Mouse (Mus musculus) layer of hippocampus, adult 2 months (tissue): ENCODE results near the gene Esrra. TPM values are rescaled to one million over a fixed set of nuclear protein-coding genes. Genes with fewer than 3 reads are reported as not detected.
"Not testable (repeated sequence)": the region's sequence is repeated elsewhere in the genome, so short reads cannot be mapped to it uniquely, and the experiment has no call there.

Experiments used
- DNase-seq, 2 experiments: peaks; one replicate each; pipeline ENCODE4 v3.0.0; 2022; ENCODE audit warnings: low spot score in 2 of 2
- H3K27ac ChIP-seq: fragments of 200-600 bp; 2 replicates; pipeline ENCODE4 v1.8.1; 2022
- H3K4me3 ChIP-seq: fragments of 200-600 bp; 2 replicates; pipeline ENCODE4 v1.8.1; 2022; ENCODE audit warnings: mild to moderate bottlenecking
- CTCF ChIP-seq: fragments of 200-600 bp; conservative IDR thresholded peaks from 2 replicates; pipeline ENCODE4 v1.8.1; 2022; ENCODE audit warnings: antibody characterized with exemption, mild to moderate bottlenecking, moderate library complexity
- microRNA-seq, 2 experiments: library from miRNA; unstranded; fragments of <30 nt; microRNA quantifications; one replicate each; pipeline ENCODE4 v1.2.0; 2021
- total RNA-seq, 2 experiments: library from RNA; stranded (reverse); gene quantifications; 2 replicates each; pipeline ENCODE4 v1.2.3; 2021

Esrra gene
- total RNA-seq, 2 experiments from 2014 or later, result 56.9 to 63.4 TPM

DNA sequence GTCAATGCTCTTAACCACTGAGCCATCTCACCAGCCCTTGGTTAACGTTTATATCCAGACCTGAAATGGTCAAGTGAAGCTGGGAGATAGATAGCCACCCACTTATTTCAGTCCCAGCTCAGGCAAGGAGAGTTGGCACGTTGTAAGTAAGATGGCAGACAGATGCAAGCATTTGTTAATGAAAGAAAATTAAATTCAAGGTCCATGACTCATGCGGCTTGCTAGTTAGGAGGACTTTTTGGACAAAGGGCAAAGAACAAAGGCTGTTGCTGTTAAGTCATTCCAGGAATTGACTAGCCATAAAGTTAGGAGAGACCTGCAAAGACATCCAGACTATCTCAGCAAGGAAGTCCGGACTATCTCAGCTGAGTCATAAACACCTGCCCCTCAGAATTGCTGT lies 22.0 kb downstream of the Esrra start:
- no peak overlapping the region for H3K4me3 ChIP-seq
- no peak for DNase-seq
- no peak for TF ChIP-seq CTCF
- no peak overlapping the region for H3K27ac ChIP-seq

DNA sequence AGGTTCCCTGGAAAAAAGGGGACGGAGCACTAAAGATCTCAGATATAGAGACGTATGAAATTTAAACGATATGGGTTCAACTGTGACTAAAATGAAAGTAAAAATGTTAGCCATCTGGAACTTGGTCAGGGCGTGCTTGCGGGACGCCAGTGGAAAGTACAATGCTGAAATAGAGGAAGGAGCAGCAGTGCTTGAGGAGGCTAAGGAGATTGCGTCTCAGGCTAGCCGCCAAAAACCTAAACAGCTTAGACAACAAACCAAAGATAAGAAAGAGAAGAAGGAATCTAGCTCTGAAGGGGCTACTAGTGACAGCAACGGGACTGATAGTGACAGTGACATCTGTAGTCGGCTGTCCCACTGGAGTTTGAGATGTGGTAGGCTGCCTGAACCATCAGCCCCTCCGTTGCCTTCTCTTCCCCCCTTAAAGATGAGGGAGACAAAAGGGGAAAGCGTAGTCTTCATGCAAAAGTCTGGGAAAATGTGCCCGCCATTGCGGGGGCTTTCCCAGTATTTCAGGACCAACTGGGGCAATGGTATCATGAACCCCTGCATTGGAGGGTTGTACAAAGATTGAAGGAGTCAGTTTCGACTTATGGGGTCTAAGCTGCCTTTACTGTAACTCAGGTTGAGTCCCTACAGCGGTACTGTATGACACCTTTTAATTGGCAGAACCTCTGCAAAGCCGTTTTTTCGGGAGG lies 25.9 kb downstream of the Esrra start:
- not testable (repeated sequence) for H3K4me3 ChIP-seq, DNase-seq, H3K27ac ChIP-seq

DNA sequence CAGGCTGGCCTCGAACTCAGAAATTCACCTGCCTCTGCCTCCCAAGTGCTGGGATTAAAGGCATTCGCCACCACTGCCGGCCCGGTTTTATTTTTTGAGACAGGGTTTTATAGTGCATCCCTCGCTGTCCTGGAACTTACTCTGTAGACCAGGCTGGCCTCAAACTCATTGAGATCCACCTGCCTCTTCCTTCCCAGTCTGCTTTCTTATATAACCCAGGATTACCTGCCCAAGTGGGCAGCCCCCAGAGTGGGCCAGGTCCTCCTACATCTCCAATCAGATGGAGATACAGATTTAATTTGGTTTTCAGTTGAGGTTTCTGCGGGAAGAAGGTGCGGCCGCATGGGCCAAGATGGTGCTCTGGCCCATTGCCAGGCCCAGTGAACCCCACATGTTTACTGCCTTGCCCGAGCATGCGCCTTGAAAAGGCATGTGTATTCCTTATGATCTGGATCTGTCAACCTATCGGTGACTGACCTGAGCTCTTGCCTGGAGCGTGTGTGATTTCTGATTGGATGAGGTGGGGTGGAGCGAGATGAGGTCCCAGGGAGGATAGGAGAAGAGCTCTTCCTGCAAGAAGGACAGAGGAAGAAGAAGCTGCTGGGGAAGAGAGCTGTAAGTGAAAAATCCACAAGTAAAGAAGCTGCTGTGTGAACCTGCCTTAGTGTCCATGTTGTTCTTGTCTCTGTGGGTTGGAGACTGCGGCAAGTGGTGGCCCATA lies 27.7 kb downstream of the Esrra start:
- Histone ChIP-seq H3K4me3 (no peak overlapping the region), H3K27ac (no peak overlapping the region)
- DNase-seq, result no peak
- TF ChIP-seq CTCF, result no peak

DNA sequence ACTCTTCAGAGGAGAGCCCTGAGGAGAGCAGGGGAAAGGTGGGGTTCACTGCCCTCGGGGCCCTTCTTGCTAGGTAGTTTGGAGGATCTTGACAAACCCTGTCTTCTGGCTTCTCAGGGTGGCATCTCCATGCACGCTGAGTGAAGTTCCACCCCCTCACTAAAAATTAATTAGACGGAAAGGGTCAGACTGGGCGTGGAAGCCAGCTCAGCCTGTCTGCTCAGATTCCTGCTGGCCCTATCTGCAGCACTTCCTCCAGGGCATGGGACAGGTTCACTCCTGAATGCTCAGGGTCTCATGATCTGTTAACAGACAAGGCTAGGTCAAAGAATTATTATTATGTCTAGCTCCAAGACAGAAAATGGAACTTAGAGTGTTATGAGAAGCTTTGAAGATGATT lies 29.1 kb downstream of the Esrra start:
- Histone ChIP-seq H3K4me3 (no peak overlapping the region), H3K27ac (no peak overlapping the region)
- TF ChIP-seq CTCF, result no peak
- no peak for DNase-seq

DNA sequence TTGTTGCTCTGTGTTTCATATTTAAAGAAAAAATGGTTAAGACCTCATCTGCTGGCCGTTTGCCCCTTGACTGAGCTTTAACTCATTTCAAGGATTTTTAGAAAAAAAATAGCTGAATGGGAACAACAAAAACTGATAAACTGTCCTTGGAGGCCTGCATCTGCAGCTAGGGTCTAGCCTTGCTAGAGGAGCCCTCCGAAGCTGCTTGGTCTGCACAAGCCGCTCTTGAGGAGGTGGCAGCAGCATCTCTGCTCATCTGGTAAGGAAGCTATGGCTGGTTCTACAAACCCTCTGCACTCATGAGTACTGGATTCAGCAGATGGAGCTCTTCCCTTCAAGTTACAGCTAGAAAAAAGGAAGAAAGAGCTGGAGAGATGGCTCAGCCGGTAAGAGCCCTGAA lies 43.6 kb downstream of the Esrra start:
- no peak for DNase-seq
- Histone ChIP-seq H3K27ac (no peak overlapping the region), H3K4me3 (no peak overlapping the region)
- no peak for TF ChIP-seq CTCF

DNA sequence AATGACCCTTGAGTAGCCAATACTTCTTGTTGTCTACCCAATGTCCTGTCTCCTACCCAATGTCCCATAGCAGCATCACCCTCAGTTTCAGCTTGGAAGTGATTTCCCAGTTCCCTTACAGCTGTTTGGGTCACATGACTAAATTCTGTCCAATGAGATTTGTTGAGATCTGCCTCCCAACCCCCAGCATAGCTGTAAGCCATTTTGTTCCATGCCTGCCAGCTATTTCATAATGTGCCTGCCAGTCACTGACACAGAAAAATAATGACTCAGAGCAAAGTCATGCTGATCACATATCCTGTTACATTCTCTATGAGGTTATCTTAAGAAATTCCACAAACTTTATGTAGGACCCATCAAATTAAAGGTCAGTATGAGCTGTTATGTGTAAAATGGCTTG lies 44.8 kb downstream of the Esrra start:
- DNase-seq, result no peak
- H3K4me3 ChIP-seq, result no peak overlapping the region
- H3K27ac ChIP-seq, result no peak overlapping the region
- TF ChIP-seq CTCF, result no peak

DNA sequence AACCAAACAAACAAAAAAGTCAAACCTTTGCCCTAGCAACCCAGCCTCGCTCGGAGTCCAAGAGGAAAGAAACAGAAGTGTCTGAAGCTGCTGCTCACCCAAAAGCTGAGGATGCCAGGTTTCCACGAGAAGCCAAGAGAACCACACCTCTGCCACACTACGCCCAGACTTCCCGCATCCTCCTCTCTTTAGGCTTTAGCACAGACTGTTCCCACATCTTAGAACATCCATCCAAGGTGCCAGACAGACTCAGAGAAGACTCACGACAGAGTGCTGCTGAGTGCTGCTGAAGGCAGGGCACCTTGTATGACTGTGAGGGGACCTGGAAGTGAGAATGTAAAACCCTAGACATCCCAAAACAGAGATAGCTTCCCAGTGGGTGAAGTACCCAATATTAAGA lies 45.8 kb downstream of the Esrra start:
- Histone ChIP-seq H3K4me3 (no peak overlapping the region), H3K27ac (no peak overlapping the region)
- DNase-seq, result no peak
- no peak for TF ChIP-seq CTCF

DNA sequence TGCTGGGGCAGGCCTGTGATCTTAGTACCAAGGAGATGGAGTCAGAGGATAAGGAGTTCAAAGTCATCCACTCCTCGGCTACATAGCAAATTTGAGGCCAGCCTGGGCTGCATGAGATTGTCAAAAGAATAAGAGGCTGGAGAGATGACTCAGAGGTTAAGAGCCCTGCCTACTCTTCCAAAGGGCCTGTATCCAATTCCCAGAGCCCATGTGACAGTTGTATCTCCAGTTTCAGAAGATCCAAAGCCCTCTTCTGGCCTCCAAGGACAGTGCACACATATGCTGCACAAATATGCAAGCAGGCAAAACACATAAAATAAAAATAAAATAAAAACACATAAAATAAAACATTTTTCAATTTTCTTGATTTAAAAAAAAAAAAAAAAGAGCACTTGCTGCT lies 47.4 kb downstream of the Esrra start:
- no peak for TF ChIP-seq CTCF
- H3K4me3 ChIP-seq, result no peak overlapping the region
- H3K27ac ChIP-seq, result no peak overlapping the region
- no peak for DNase-seq

DNA sequence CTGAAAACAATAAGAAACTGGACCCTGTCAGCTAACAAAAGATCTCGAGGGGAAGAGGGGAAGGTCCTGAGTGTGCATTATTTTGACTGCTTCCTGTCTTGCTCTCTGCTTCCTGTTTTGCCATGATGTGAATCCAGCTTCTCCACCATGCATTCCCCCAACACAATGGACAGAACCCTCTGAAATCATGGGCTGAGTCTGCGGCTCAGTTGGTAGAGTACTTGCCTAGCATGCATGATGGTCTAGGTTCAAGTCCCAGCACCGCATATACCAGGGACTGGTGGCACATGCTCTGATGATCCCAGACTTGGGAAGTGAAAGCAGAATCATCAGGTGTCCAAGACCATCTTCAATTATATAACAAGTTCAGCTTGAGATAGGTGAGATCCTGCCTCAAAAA lies 48.9 kb downstream of the Esrra start:
- no peak for TF ChIP-seq CTCF

DNA sequence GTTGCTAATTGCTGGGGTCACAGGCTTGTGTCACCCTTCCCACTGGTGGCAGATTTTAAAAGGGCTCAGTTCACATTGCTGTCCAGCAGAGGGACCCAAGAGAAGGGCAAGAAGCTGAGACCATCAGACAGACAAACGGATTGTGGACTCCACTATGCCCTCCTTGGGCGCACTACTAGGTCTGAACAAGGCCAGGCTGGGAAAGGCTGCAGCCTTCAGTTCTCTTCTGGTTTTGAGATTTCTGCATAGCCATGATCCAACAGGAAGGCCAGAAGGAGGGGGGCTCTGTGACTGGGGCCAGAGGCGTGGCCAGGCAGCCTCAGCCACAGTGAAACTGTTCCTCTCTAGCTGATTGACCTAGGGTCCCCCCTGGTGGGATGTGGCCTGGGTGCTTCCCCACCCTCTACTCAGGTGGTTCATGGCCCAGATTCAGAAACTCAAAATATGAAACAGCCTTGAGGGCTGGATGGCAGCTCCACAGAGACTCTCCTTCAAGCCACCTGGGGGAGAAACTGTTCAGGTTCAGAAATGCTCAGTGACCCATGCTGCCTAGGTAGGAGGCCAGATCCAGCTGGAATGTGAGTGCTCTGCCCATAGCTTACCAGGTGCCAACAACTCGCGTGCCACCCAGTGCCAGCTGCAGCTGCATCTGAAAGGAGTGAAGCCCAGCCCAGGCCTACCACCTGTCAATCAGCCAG lies 49.9 kb downstream of the Esrra start:
- Histone ChIP-seq H3K4me3 (no peak overlapping the region), H3K27ac (no peak overlapping the region)
- peak; percentile 66 for TF ChIP-seq CTCF
- no peak for DNase-seq

More for the DNA sequence above, 48.9 kb downstream of the Esrra start:
- Histone ChIP-seq H3K27ac (no peak overlapping the region), H3K4me3 (no peak overlapping the region)
- no peak for DNase-seq

DNA sequence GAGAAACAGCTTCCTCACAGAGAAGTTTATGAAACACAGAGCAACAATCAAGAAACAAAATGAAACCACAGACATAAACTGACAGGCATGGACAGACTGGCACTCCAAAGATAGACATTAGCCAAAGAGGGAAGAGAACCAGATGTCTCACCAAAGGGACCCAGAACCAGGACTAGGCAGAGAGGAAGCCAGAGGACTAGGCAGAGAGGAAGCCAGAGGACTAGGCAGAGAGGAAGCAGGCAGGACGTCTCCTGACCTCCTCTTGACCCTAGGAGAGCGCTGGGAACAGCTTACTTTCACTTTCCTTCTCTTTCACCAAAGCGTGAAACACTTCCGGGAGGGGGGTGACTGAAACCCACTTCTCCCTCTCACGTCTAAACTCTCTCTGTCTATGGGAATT lies 52.3 kb downstream of the Esrra start:
- no peak for TF ChIP-seq CTCF
- Histone ChIP-seq H3K4me3 (no peak overlapping the region), H3K27ac (peak overlapping the region; percentile 40; the same call in 1 of the 2 replicates)
- no peak for DNase-seq

DNA sequence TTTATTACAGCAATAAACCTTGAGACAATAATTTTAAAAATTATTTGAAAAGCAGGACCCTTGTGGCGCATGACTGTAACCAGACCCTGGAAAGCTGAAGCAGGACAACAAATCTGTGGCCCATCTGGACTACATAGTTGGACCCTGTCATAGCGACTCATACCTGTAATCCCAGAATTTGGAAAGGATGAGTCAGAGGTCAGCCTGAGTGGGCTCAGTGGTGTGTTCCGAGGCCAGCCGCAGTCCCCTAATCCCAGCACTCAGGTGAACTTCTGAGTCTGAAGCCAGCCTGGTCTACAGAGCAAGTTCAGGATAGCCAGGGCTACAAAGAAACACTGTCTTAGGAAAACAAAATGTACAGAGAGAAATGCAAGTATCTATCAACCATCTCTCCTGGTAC lies 60.2 kb downstream of the Esrra start:
- TF ChIP-seq CTCF, result no peak

More for the DNA sequence above, 60.2 kb downstream of the Esrra start:
- Histone ChIP-seq H3K4me3 (no peak overlapping the region), H3K27ac (no peak overlapping the region)
- no peak for DNase-seq

Small RNA genes within 50 kb of the gene (microRNA-seq; reads per million reads assigned to microRNA genes)
- gene Mir6990, result 4.6 to 8.9 reads per million in 2 experiments

Other genes starting within 250 kb of the Esrra start
- 10 to 100 TPM; 38.3 to 39.1 TPM for gene Rps6ka4, start 81.2 kb downstream of the Esrra start, total RNA-seq
- 10 to 100 TPM; 14.6 to 15.7 TPM for gene Ccdc88b, start 63.6 kb downstream of the Esrra start, total RNA-seq
- 10 to 100 TPM; 48.4 to 49.3 TPM for gene Trmt112, start 12.1 kb downstream of the Esrra start, total RNA-seq
- gene Prdx5, start 11.7 kb downstream of the Esrra start, total RNA-seq, result 100 to 1,000 TPM; 361 to 395 TPM
- gene Catsperz, start 3.6 kb upstream of the Esrra start, total RNA-seq, result 10 to 100 TPM; 10.8 to 12.5 TPM
- 10 to 100 TPM; 15.3 to 18.2 TPM for gene Kcnk4, start 12.7 kb upstream of the Esrra start, total RNA-seq
- 10 to 100 TPM; 43.1 to 43.8 TPM for gene Bad, start 20.0 kb upstream of the Esrra start, total RNA-seq
- 100 to 1,000 TPM in 1 of 2 experiments, 10 to 100 TPM in 1; 100.0 to 105 TPM for gene Gpr137, start 20.7 kb upstream of the Esrra start, total RNA-seq
- gene Ppp1r14b, start 53.2 kb upstream of the Esrra start, total RNA-seq, result 10 to 100 TPM; 68.2 to 71.4 TPM
- gene Plcb3, start 54.7 kb upstream of the Esrra start, total RNA-seq, result 10 to 100 TPM; 14.8 to 17.4 TPM
- 10 to 100 TPM; 81.1 to 83.7 TPM for gene Fkbp2, start 58.7 kb upstream of the Esrra start, total RNA-seq
- gene Vegfb, start 65.8 kb upstream of the Esrra start, total RNA-seq, result 10 to 100 TPM; 85.2 to 88.0 TPM
- 10 to 100 TPM; 26.1 to 27.6 TPM for gene Dnajc4, start 70.8 kb upstream of the Esrra start, total RNA-seq
- gene Nudt22, start 74.3 kb upstream of the Esrra start, total RNA-seq, result 10 to 100 TPM; 13.2 to 15.5 TPM
- gene Trpt1, start 74.3 kb upstream of the Esrra start, total RNA-seq, result 10 to 100 TPM; 17.4 to 19.2 TPM
- gene Fermt3, start 97.7 kb upstream of the Esrra start, total RNA-seq, result 1 to 10 TPM; 3.6 to 5.0 TPM
- 100 to 1,000 TPM; 179 to 195 TPM for gene Stip1, start 118.2 kb upstream of the Esrra start, total RNA-seq
- gene Macrod1, start 135.0 kb upstream of the Esrra start, total RNA-seq, result 10 to 100 TPM; 20.3 to 22.4 TPM
- 10 to 100 TPM; 17.9 to 19.5 TPM for gene Flrt1, start 183.9 kb upstream of the Esrra start, total RNA-seq